Mouse (Mus musculus): ENCODE data around the gene Myh14. TPM values are rescaled to one million over a fixed set of nuclear protein-coding genes. Genes with fewer than 3 reads are reported as not detected.
"Not testable (repeated sequence)": the region's sequence is repeated elsewhere in the genome, so short reads cannot be mapped to it uniquely, and the experiment has no call there.

The Myh14 gene
- 7.0 and 9.8 TPM in 2 replicates for total RNA-seq (2012; rRNA removed)

DNA sequence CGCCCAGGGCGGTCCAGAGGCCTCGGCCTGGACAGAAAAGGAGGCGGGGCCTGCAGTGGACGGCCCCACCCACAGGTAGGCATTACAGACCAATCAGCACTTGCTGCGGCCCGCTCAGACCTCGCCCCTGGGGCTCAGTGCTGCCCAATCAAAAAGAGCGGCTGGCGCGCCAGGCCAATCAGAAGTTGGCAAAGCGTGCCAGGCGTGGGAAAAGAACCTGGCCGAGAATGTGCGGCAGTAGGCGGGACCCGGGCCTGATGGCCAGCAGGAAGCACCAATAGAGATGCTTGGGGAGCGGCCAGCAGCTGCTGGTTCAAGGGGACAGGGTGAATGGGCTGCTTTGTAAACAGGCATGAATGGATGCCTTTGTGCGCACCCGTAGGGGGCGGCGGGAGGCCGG lies at the start of gene Myh14:
TSS of gene Myh14 (minus strand) at position 41 of the 400 bp plus-strand sequence.
- Histone ChIP-seq H3K4me3 (ENCODE audit: insufficient read depth in 1 of 2, low read depth in 1 of 2, low read length in 2 of 2, poor library complexity in 1 of 2, severe bottlenecking in 1 of 2) (peak within 1 kb of the TSS; percentile 21 to 54; a peak in 3 of 4 replicates), H3K4me1 (ENCODE audit: control insufficient read depth in 2 of 2, insufficient read depth in 2 of 2, low read length in 2 of 2, poor library complexity in 1 of 2) (peaks cover 0 to 3% of the 10 kb centered on the region in 2 experiments; a peak in 2 of 4 replicates), H3K27ac (ENCODE audit: insufficient read depth, low read depth, low read length, poor library complexity, severe bottlenecking) (no peak within 1 kb of the TSS), H3K9ac (ENCODE audit: insufficient read depth, low read depth, low read length, poor library complexity, severe bottlenecking) (no peak within 1 kb of the TSS), H3K9me3 (ENCODE audit: control insufficient read depth, insufficient read depth, low read depth, low read length) (no peaks in the 10 kb centered on the region), H3K36me3 (ENCODE audit: control insufficient read depth, insufficient read depth, low read length, poor library complexity, severe bottlenecking) (no peaks in the 10 kb centered on the region)
- peak; percentile 78 for DNase-seq (ENCODE audit: low read depth, low spot score)
- TF ChIP-seq CHD2 (IDR thresholded peaks at IDR 0.05; ENCODE audit: low read depth, low read length) (peak; percentile 55; the same call in 1 of the 2 replicates), MAFK (IDR thresholded peaks at IDR 0.05; ENCODE audit: insufficient read depth, low read depth, low read length) (no peak)
- in situ Hi-C loops (cut with MboI; ENCODE audit: low sequenced_read_pairs in 2 of 2, unreplicated experiment in 2 of 2), result no loop called here

DNA sequence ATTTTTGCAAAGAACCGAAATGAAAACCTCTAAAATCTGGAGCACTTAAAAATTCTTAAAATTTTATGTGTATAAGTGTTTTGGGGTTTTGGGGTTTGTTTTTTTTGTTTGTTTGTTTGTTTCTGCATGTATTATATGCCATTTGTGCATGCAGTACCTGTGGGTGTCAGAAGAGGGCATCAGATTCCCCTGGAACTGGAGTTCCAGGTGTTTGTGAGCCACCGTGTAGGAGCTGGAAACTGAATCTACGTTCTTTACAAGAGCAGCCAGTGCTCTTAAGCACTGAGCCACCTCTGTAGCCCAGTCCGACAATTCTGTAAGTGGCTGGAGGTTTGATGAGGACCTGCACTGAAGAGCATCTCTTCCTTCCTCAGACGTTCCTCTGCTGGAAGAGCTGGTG lies 39.2 kb upstream of the Myh14 start:
- Histone ChIP-seq H3K27ac (ENCODE audit: insufficient read depth, low read depth, low read length, poor library complexity, severe bottlenecking) (no peak overlapping the region; the same call in 1 of the 2 replicates), H3K9ac (ENCODE audit: insufficient read depth, low read depth, low read length, poor library complexity, severe bottlenecking) (no peak overlapping the region), H3K9me3 (ENCODE audit: control insufficient read depth, insufficient read depth, low read depth, low read length) (no peaks in the 10 kb centered on the region), H3K4me3 (ENCODE audit: insufficient read depth in 1 of 2, low read depth in 1 of 2, low read length in 2 of 2, poor library complexity in 1 of 2, severe bottlenecking in 1 of 2) (no peak overlapping the region), H3K4me1 (ENCODE audit: control insufficient read depth in 2 of 2, insufficient read depth in 2 of 2, low read length in 2 of 2, poor library complexity in 1 of 2) (peaks cover 2 to 11% of the 10 kb centered on the region in 2 experiments; a peak in 3 of 4 replicates), H3K36me3 (ENCODE audit: control insufficient read depth, insufficient read depth, low read length, poor library complexity, severe bottlenecking) (no peaks in the 10 kb centered on the region)
- TF ChIP-seq MAFK (IDR thresholded peaks at IDR 0.05; ENCODE audit: insufficient read depth, low read depth, low read length), result no peak
- TF ChIP-seq HCFC1 (IDR thresholded peaks at IDR 0.05; ENCODE audit: borderline replicate concordance, insufficient read depth, low read length), result no peak
- no peak for TF ChIP-seq ZC3H11A (IDR thresholded peaks at IDR 0.05; ENCODE audit: borderline replicate concordance, low read depth, low read length)
- no peak for TF ChIP-seq ZNF384 (IDR thresholded peaks at IDR 0.05; ENCODE audit: low read depth, low read length)
- no peak for TF ChIP-seq CHD2 (IDR thresholded peaks at IDR 0.05; ENCODE audit: low read depth, low read length)
- in situ Hi-C loops (cut with MboI; ENCODE audit: low sequenced_read_pairs in 2 of 2, unreplicated experiment in 2 of 2), result no loop called here
- no peak for DNase-seq (ENCODE audit: low read depth, low spot score)

DNA sequence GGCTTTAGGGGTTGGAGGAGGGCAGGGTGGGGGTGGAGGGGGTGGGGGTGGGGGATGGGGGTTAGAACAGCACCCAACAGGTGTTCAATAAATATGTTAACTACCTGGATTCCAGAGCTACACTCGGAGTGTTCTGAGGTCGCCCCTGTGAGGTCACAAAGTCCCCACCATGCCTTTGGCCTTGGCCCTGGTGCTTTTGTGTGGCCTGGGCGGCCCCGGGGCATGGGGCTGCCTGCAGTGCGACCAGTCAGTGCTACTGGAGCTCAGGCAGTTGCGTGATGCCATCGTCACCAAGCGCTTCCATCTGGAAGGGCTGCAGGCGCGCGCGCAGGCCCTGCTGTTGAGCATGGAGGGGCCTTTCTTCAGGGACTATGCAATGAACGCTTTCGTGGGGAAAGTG lies 37.9 kb upstream of the Myh14 start, which contains the start of gene Izumo2:
TSS of gene Izumo2 (plus strand) at position 169 of the 400 bp plus-strand sequence.
- no peak for DNase-seq (ENCODE audit: low read depth, low spot score)
- Histone ChIP-seq H3K36me3 (ENCODE audit: control insufficient read depth, insufficient read depth, low read length, poor library complexity, severe bottlenecking) (no peaks in the 10 kb centered on the region), H3K4me1 (ENCODE audit: control insufficient read depth in 2 of 2, insufficient read depth in 2 of 2, low read length in 2 of 2, poor library complexity in 1 of 2) (peaks cover 2 to 11% of the 10 kb centered on the region in 2 experiments; a peak in 3 of 4 replicates), H3K9me3 (ENCODE audit: control insufficient read depth, insufficient read depth, low read depth, low read length) (no peaks in the 10 kb centered on the region), H3K4me3 (ENCODE audit: insufficient read depth in 1 of 2, low read depth in 1 of 2, low read length in 2 of 2, poor library complexity in 1 of 2, severe bottlenecking in 1 of 2) (peak within 1 kb of the TSS; percentile 3 to 42; a peak in 3 of 4 replicates), H3K27ac (ENCODE audit: insufficient read depth, low read depth, low read length, poor library complexity, severe bottlenecking) (peak within 1 kb of the TSS; percentile 72), H3K9ac (ENCODE audit: insufficient read depth, low read depth, low read length, poor library complexity, severe bottlenecking) (peak within 1 kb of the TSS; percentile 26)
- TF ChIP-seq HCFC1 (IDR thresholded peaks at IDR 0.05; ENCODE audit: borderline replicate concordance, insufficient read depth, low read length) (no peak), ZC3H11A (IDR thresholded peaks at IDR 0.05; ENCODE audit: borderline replicate concordance, low read depth, low read length) (no peak), CHD2 (IDR thresholded peaks at IDR 0.05; ENCODE audit: low read depth, low read length) (no peak), ZNF384 (IDR thresholded peaks at IDR 0.05; ENCODE audit: low read depth, low read length) (no peak), MAFK (IDR thresholded peaks at IDR 0.05; ENCODE audit: insufficient read depth, low read depth, low read length) (no peak)
- in situ Hi-C loops (cut with MboI; ENCODE audit: low sequenced_read_pairs in 2 of 2, unreplicated experiment in 2 of 2), result no loop called here

DNA sequence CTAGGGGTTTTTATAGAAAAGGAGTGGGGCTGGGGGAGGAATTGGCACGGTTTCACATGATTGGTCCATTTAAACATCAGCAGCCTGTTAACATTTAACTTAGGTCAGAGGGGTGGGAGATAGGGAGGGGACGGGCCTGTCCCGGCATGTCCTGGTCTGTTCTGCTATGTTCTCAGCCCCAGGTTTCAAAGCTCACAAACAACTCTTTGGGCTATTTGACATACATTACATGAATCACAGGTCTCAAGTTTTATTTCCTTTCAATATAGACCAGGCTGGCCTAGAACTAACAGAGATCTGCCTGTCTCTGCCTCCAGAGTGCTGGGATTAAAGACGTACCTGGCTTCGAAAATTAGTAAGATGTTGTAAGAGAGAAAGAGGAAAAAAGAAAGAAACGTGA lies 37.5 kb upstream of the Myh14 start:
- in situ Hi-C loops (cut with MboI; ENCODE audit: low sequenced_read_pairs in 2 of 2, unreplicated experiment in 2 of 2), result not testable (repeated sequence)

DNA sequence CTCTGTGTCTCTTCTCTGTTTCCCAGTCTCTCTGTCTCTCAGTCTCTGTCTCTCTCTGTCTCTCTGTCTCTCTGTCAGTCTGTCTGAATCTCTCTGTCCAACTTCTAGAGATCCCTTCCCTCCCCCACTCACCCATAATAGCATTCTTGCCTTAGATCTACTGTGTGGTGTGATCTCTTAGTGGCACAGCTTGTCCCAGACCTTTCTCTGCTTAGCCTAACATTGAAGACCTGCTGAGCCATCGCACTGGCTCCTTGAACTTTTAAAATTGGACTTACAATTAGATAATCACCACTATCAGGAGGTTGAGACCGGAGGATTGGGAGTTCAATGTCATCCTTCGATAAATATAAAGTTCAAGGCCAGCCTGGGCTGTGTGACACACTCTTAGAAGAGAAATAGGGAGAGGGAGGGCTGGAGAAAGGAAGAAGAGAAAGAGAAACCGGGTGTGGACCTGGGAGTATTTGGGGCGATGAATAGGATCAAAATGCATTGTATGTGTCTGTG lies 36.6 kb upstream of the Myh14 start:
- Histone ChIP-seq H3K9me3 (ENCODE audit: control insufficient read depth, insufficient read depth, low read depth, low read length) (no peaks in the 10 kb centered on the region), H3K36me3 (ENCODE audit: control insufficient read depth, insufficient read depth, low read length, poor library complexity, severe bottlenecking) (no peaks in the 10 kb centered on the region), H3K4me3 (ENCODE audit: insufficient read depth in 1 of 2, low read depth in 1 of 2, low read length in 2 of 2, poor library complexity in 1 of 2, severe bottlenecking in 1 of 2) (no peak overlapping the region), H3K27ac (ENCODE audit: insufficient read depth, low read depth, low read length, poor library complexity, severe bottlenecking) (peak overlapping the region; percentile 74; the same call in 1 of the 2 replicates), H3K4me1 (ENCODE audit: control insufficient read depth in 2 of 2, insufficient read depth in 2 of 2, low read length in 2 of 2, poor library complexity in 1 of 2) (peaks cover 4 to 9% of the 10 kb centered on the region in 2 experiments), H3K9ac (ENCODE audit: insufficient read depth, low read depth, low read length, poor library complexity, severe bottlenecking) (peak overlapping the region; percentile 26; the same call in 1 of the 2 replicates)
- TF ChIP-seq ZNF384 (IDR thresholded peaks at IDR 0.05; ENCODE audit: low read depth, low read length), result no peak
- TF ChIP-seq ZC3H11A (IDR thresholded peaks at IDR 0.05; ENCODE audit: borderline replicate concordance, low read depth, low read length), result no peak
- TF ChIP-seq CHD2 (IDR thresholded peaks at IDR 0.05; ENCODE audit: low read depth, low read length), result no peak
- TF ChIP-seq HCFC1 (IDR thresholded peaks at IDR 0.05; ENCODE audit: borderline replicate concordance, insufficient read depth, low read length), result no peak
- no peak for TF ChIP-seq MAFK (IDR thresholded peaks at IDR 0.05; ENCODE audit: insufficient read depth, low read depth, low read length)
- no peak for DNase-seq (ENCODE audit: low read depth, low spot score)
- in situ Hi-C loops (cut with MboI; ENCODE audit: low sequenced_read_pairs in 2 of 2, unreplicated experiment in 2 of 2), result no loop called here

More for the DNA sequence above, 37.5 kb upstream of the Myh14 start:
- H3K9ac ChIP-seq (ENCODE audit: insufficient read depth, low read depth, low read length, poor library complexity, severe bottlenecking), result peak overlapping the region; percentile 26; the same call in 1 of the 2 replicates
- peak overlapping the region; percentile 72; the same call in 1 of the 2 replicates for H3K27ac ChIP-seq (ENCODE audit: insufficient read depth, low read depth, low read length, poor library complexity, severe bottlenecking)
- H3K36me3 ChIP-seq (ENCODE audit: control insufficient read depth, insufficient read depth, low read length, poor library complexity, severe bottlenecking); H3K9me3 ChIP-seq (ENCODE audit: control insufficient read depth, insufficient read depth, low read depth, low read length); DNase-seq (ENCODE audit: low read depth, low spot score): not testable (repeated sequence)
- peak overlapping the region in 1 of 2 experiments; percentile 42; a peak in 2 of 4 replicates for H3K4me3 ChIP-seq (ENCODE audit: insufficient read depth in 1 of 2, low read depth in 1 of 2, low read length in 2 of 2, poor library complexity in 1 of 2, severe bottlenecking in 1 of 2)
- peaks cover 4 to 11% of the 10 kb centered on the region in 2 experiments for H3K4me1 ChIP-seq (ENCODE audit: control insufficient read depth in 2 of 2, insufficient read depth in 2 of 2, low read length in 2 of 2, poor library complexity in 1 of 2)
